Mouse (Mus musculus): ENCODE measurements around the gene Col19a1. TPM values are rescaled to one million over a fixed set of nuclear protein-coding genes. Genes with fewer than 3 reads are reported as not detected.

Gene Col19a1
- polyA plus RNA-seq, 1 experiment: not detected

GRCm38 (mm10) chr1:24527194-24527593, 60.1 kb downstream of the Col19a1 start:
- no peaks in the 10 kb centered on the region for H3K36me3 ChIP-seq (ENCODE audit: control insufficient read depth, insufficient read depth, low read length)
- H3K4me1 ChIP-seq (ENCODE audit: control insufficient read depth, insufficient read depth, insufficient read length, low read length): no peaks in the 10 kb centered on the region
- WGBS: 78% methylated on average over 2 of the region's 2 CpGs
- no peak overlapping the region for H3K27ac ChIP-seq (ENCODE audit: insufficient read depth, low read depth, low read length)
- TF ChIP-seq CTCF (IDR thresholded peaks at IDR 0.05; ENCODE audit: extremely low read depth, insufficient read length, insufficient replicate concordance, low read depth, low read length) (no peak), POLR2A (IDR thresholded peaks at IDR 0.05; ENCODE audit: low read depth, low read length) (no peak)
- H3K27me3 ChIP-seq (ENCODE audit: control insufficient read depth, insufficient read depth, low read length): no peaks in the 10 kb centered on the region
- no peak overlapping the region for H3K4me3 ChIP-seq (ENCODE audit: low read depth, low read length)

DNA sequence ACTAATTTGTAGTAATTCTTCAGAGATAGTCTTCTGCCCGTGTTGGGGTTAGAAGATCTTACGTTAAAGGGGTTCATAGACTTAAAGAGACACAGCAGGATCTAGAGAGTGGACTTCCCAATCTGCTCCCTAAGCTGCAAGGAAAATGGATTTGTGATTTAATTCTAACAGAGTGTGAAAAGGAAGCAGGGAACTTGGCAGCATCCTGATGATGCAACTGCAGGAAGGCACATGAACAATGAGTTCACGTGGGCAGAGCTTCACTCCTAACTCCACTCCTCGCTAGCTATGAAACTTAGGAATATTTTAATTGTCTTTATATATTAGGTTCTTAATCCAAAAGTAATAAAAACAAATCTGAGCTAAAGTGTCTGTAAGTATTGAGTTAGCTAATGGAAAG, 69.8 kb downstream of the Col19a1 start:
- Histone ChIP-seq H3K27me3 (ENCODE audit: control insufficient read depth, insufficient read depth, low read length) (no peaks in the 10 kb centered on the region), H3K4me1 (ENCODE audit: control insufficient read depth, insufficient read depth, insufficient read length, low read length) (no peaks in the 10 kb centered on the region), H3K27ac (ENCODE audit: insufficient read depth, low read depth, low read length) (no peak overlapping the region), H3K4me3 (ENCODE audit: low read depth, low read length) (no peak overlapping the region), H3K36me3 (ENCODE audit: control insufficient read depth, insufficient read depth, low read length) (no peaks in the 10 kb centered on the region)
- TF ChIP-seq POLR2A (IDR thresholded peaks at IDR 0.05; ENCODE audit: low read depth, low read length) (no peak), CTCF (IDR thresholded peaks at IDR 0.05; ENCODE audit: extremely low read depth, insufficient read length, insufficient replicate concordance, low read depth, low read length) (no peak)
- 71% methylated on average over 4 of the region's 4 CpGs for WGBS

DNA sequence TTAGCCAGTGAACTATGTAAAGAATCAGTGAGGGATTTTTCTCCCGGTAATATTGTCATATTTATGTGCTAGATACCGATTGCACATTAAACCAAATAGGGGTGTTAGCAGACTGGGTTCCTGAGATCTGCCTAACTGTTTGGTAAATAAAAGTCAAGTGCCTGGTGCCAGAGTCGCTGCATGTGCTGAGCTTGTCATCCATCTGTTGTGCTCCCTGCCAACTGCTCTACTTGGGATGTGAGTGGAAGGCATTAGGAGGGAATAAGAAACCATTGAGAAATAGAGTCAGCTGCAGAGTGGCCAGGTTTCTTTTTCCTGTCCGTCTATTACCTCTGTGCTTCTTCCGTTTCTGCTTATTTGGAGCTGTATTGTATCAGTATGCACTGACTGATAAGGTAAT, 71.9 kb downstream of the Col19a1 start:
- Histone ChIP-seq H3K36me3 (ENCODE audit: control insufficient read depth, insufficient read depth, low read length) (no peaks in the 10 kb centered on the region), H3K27ac (ENCODE audit: insufficient read depth, low read depth, low read length) (no peak overlapping the region), H3K4me3 (ENCODE audit: low read depth, low read length) (no peak overlapping the region), H3K4me1 (ENCODE audit: control insufficient read depth, insufficient read depth, insufficient read length, low read length) (no peaks in the 10 kb centered on the region), H3K27me3 (ENCODE audit: control insufficient read depth, insufficient read depth, low read length) (no peaks in the 10 kb centered on the region)
- WGBS: 70% methylated on average over 5 of the region's 5 CpGs
- TF ChIP-seq CTCF (IDR thresholded peaks at IDR 0.05; ENCODE audit: extremely low read depth, insufficient read length, insufficient replicate concordance, low read depth, low read length): no peak
- no peak for TF ChIP-seq POLR2A (IDR thresholded peaks at IDR 0.05; ENCODE audit: low read depth, low read length)

- TF ChIP-seq CTCF (IDR thresholded peaks at IDR 0.05; ENCODE audit: extremely low read depth, insufficient read length, insufficient replicate concordance, low read depth, low read length) (no peak), POLR2A (IDR thresholded peaks at IDR 0.05; ENCODE audit: low read depth, low read length) (no peak)
- Histone ChIP-seq H3K27me3 (ENCODE audit: control insufficient read depth, insufficient read depth, low read length) (no peaks in the 10 kb centered on the region), H3K36me3 (ENCODE audit: control insufficient read depth, insufficient read depth, low read length) (no peaks in the 10 kb centered on the region), H3K4me1 (ENCODE audit: control insufficient read depth, insufficient read depth, insufficient read length, low read length) (no peaks in the 10 kb centered on the region), H3K4me3 (ENCODE audit: low read depth, low read length) (no peak overlapping the region), H3K27ac (ENCODE audit: insufficient read depth, low read depth, low read length) (no peak overlapping the region)
- WGBS: 73% methylated on average over 6 of the region's 6 CpGs
These were observed 75.7 kb downstream of the Col19a1 start for GRCm38 (mm10) chr1:24511536-24511935.

GRCm38 (mm10) chr1:24495400-24495799, 91.9 kb downstream of the Col19a1 start:
- Histone ChIP-seq H3K27me3 (ENCODE audit: control insufficient read depth, insufficient read depth, low read length) (no peaks in the 10 kb centered on the region), H3K27ac (ENCODE audit: insufficient read depth, low read depth, low read length) (no peak overlapping the region), H3K36me3 (ENCODE audit: control insufficient read depth, insufficient read depth, low read length) (no peaks in the 10 kb centered on the region), H3K4me1 (ENCODE audit: control insufficient read depth, insufficient read depth, insufficient read length, low read length) (no peaks in the 10 kb centered on the region), H3K4me3 (ENCODE audit: low read depth, low read length) (no peak overlapping the region)
- 85% methylated on average over 4 of the region's 4 CpGs for WGBS
- TF ChIP-seq CTCF (IDR thresholded peaks at IDR 0.05; ENCODE audit: extremely low read depth, insufficient read length, insufficient replicate concordance, low read depth, low read length) (no peak), POLR2A (IDR thresholded peaks at IDR 0.05; ENCODE audit: low read depth, low read length) (no peak)

- no peaks in the 10 kb centered on the region for H3K36me3 ChIP-seq (ENCODE audit: control insufficient read depth, insufficient read depth, low read length)
- no peak for TF ChIP-seq POLR2A (IDR thresholded peaks at IDR 0.05; ENCODE audit: low read depth, low read length)
- TF ChIP-seq CTCF (IDR thresholded peaks at IDR 0.05; ENCODE audit: extremely low read depth, insufficient read length, insufficient replicate concordance, low read depth, low read length): no peak
- H3K4me1 ChIP-seq (ENCODE audit: control insufficient read depth, insufficient read depth, insufficient read length, low read length): no peaks in the 10 kb centered on the region
- no peaks in the 10 kb centered on the region for H3K27me3 ChIP-seq (ENCODE audit: control insufficient read depth, insufficient read depth, low read length)
- no peak overlapping the region for H3K4me3 ChIP-seq (ENCODE audit: low read depth, low read length)
- WGBS: 55% methylated on average over 5 of the region's 5 CpGs
- H3K27ac ChIP-seq (ENCODE audit: insufficient read depth, low read depth, low read length): no peak overlapping the region
These were observed 103.1 kb downstream of the Col19a1 start for GRCm38 (mm10) chr1:24484161-24484560.

DNA sequence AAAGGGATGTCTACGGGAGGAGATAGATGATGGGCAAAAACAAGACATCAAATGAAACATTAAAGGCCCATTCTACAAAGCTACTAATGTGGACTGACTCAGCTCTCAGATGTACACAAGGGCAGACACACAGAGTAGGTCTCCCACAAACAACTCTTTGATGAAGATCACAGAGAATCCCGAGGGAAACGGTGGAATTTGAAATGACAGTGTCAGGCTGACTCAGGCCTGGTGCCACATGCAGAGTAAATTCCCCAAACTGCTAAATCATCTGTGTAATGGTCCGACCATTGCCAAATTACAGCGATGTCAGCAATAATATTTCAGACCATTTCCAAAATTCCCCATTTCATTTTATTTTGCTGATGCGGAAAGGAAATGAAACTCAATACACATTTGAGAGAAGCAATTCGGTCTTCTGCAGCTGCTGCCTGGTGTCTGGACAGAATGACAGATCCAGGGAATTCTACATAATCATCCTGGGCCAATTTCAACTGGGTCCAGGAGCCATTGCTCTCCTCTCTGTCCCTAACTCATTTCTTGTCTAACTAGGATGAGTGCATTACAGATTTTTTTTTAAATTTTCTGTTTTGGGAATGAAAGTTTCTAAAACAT, 116.1 kb downstream of the Col19a1 start:
- 75% methylated on average over 7 of the region's 7 CpGs for WGBS
- no peak for TF ChIP-seq POLR2A (IDR thresholded peaks at IDR 0.05; ENCODE audit: low read depth, low read length)
- no peak for TF ChIP-seq CTCF (IDR thresholded peaks at IDR 0.05; ENCODE audit: extremely low read depth, insufficient read length, insufficient replicate concordance, low read depth, low read length)
- Histone ChIP-seq H3K36me3 (ENCODE audit: control insufficient read depth, insufficient read depth, low read length) (no peaks in the 10 kb centered on the region), H3K4me3 (ENCODE audit: low read depth, low read length) (no peak overlapping the region), H3K27ac (ENCODE audit: insufficient read depth, low read depth, low read length) (no peak overlapping the region), H3K27me3 (ENCODE audit: control insufficient read depth, insufficient read depth, low read length) (no peaks in the 10 kb centered on the region), H3K4me1 (ENCODE audit: control insufficient read depth, insufficient read depth, insufficient read length, low read length) (no peaks in the 10 kb centered on the region)

Data from small intestine, adult 2 months (tissue).